Mouse (Mus musculus) embryonic fibroblast, embryonic 13.5 days (primary cell): ENCODE results near the gene Dnaic2.

Experiments used
- CTCF ChIP-seq: IDR thresholded peaks from 2 replicates; pipeline ENCODE4 v1.5.1; 2011; ENCODE audit warnings: mild to moderate bottlenecking, control low read depth, low read length, moderate library complexity, borderline replicate concordance; ENCODE audit not compliant: insufficient read depth
- POLR2A ChIP-seq: IDR thresholded peaks from 2 replicates; pipeline ENCODE4 v1.6.1; 2011; ENCODE audit warnings: low read depth, mild to moderate bottlenecking, control low read depth, low read length, moderate library complexity

DNA sequence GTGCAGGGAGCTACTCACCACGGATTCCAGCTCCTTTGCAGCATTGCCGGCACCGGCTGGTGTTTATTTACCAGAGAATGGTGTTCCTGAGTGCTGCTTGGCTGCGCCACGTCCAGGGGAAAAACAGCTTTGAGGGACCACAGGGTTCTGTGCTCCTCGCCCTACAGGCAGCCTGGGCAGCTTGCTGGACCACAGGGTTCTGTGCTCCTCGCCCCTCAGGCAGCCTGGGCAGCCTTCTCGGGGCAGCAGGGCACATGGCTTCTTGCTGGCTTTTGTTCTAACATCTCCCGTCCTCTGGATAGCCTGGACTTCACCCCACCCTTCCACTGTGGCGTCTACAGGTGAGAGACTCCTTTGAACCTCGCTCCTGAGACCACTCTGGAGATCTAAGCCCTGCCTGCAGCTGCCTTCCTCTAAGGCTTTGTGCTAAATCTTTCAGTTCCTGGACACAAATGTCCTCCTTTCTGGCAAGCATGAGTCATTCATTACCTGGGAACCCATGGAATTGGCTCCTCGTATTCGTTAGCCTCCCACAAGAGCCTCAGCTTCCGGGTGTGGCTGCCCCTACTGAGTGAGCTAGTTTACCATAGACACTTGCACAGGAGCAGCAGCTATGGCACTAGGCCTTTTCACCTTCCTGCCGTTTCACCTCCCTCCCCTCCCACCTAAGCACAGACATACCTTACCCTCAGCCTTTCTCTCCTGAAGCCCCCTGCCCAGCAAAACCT lies 75.5 kb downstream of the Dnaic2 start:
- TF ChIP-seq POLR2A = no peak
- TF ChIP-seq CTCF = no peak
